In genomic region chr2:176798785-176799184, GRCm38 (mm10) we compare ENCODE assay signal across 8 mouse cellular contexts. TPM values are rescaled to one million over a fixed set of nuclear protein-coding genes. Genes with fewer than 3 reads are reported as not detected.
A peak's percentile ranks its signal among the peaks of the same experiment; 100 is the strongest.
DNase-seq lines count a peak whose midpoint lies in the region; ATAC-seq and TF ChIP-seq lines count a peak whose summit lies in the region.
"Not testable (repeated sequence)": the region's sequence is repeated elsewhere in the genome, so short reads cannot be mapped to it uniquely, and the experiment has no call there.

No protein-coding gene starts in this region.

- H3K9me3 ChIP-seq in forebrain, embryonic 15.5 days; hindbrain, embryonic 10.5 days; kidney, embryonic 15.5 days (replicated peaks); liver, embryonic 14.5 days (ENCODE audit: control insufficient read depth, low read length); midbrain, embryonic 16.5 days (replicated peaks; ENCODE audit: control insufficient read depth, low read length, poor library complexity, severe bottlenecking): not testable (repeated sequence)

- not testable (repeated sequence) for H3K27ac ChIP-seq in forebrain, embryonic 15.5 days (replicated peaks); hindbrain, embryonic 10.5 days; kidney, embryonic 15.5 days; liver, embryonic 14.5 days; midbrain, embryonic 16.5 days (ENCODE audit: low read length)

- ATAC-seq in forebrain, embryonic 15.5 days (replicated peaks); kidney, embryonic 15.5 days (replicated peaks; ENCODE audit: low FRiP score); liver, embryonic 14.5 days (ENCODE audit: insufficient read depth); midbrain, embryonic 16.5 days: not testable (repeated sequence)

- WGBS in forebrain, embryonic 15.5 days, result 10% methylated on average over 15 of the region's 15 CpGs
- WGBS in hindbrain, embryonic 10.5 days, result 32% methylated on average over 15 of the region's 15 CpGs
- 12% methylated on average over 15 of the region's 15 CpGs for WGBS in kidney, embryonic 15.5 days
- whole genome bisulfite sequencing in liver, embryonic 14.5 days (ENCODE audit: insufficient replicate concordance), result 8% methylated on average over 10 of the region's 15 CpGs
- 16% methylated on average over 14 of the region's 15 CpGs for WGBS in midbrain, embryonic 16.5 days

- not testable (repeated sequence) for H3K4me1 ChIP-seq in forebrain, embryonic 15.5 days; hindbrain, embryonic 10.5 days (replicated peaks); kidney, embryonic 15.5 days; liver, embryonic 14.5 days (replicated peaks; ENCODE audit: control insufficient read depth in 2 of 2, insufficient read depth in 2 of 2, low read length in 1 of 2); midbrain, embryonic 16.5 days (ENCODE audit: control insufficient read depth, insufficient read depth, low read length)

- H3K4me2 ChIP-seq in forebrain, embryonic 15.5 days (replicated peaks), result peak overlapping the region; percentile 35
- H3K4me2 ChIP-seq in kidney, embryonic 15.5 days, result peak overlapping the region; percentile 52
- 0 out of 2 replicates have a peak overlapping the region, but pooled peaks have one; percentile 29 for H3K4me2 ChIP-seq in liver, embryonic 14.5 days (ENCODE audit: low read depth)
- H3K4me2 ChIP-seq in midbrain, embryonic 16.5 days (ENCODE audit: low read length), result peak overlapping the region; percentile 39

- H3K27me3 ChIP-seq in forebrain, embryonic 15.5 days; hindbrain, embryonic 10.5 days (ENCODE audit: insufficient read depth, poor library complexity, severe bottlenecking); kidney, embryonic 15.5 days; liver, embryonic 14.5 days (ENCODE audit: control insufficient read depth, insufficient read depth, low read length); midbrain, embryonic 16.5 days (ENCODE audit: control insufficient read depth, insufficient read depth, low read depth, low read length); splenic B cell, adult 2 months (ENCODE audit: control insufficient read depth, insufficient read depth, low read length, poor library complexity, severe bottlenecking): not testable (repeated sequence)

- peak; percentile 0 for DNase-seq in CD4-positive, CD25-positive, alpha-beta regulatory T cell, adult 2 months (ENCODE audit: low read depth, low spot score)
- peak; percentile 0 for DNase-seq in cerebellum, adult 8-10 months
- not testable (repeated sequence) for DNase-seq in hindbrain, embryonic 10.5 days (ENCODE audit: low spot score); liver, embryonic 14.5 days (ENCODE audit: low read depth in 3 of 3, low spot score in 3 of 3)
- DNase-seq in splenic B cell, adult 2 months (ENCODE audit: low read depth, low spot score), result peak; percentile 0

- TF ChIP-seq EP300 in liver, embryonic 14.5 days (IDR thresholded peaks at IDR 0.05; ENCODE audit: low read depth), result not testable (repeated sequence)

- TF ChIP-seq CTCF in liver, embryonic 14.5 days (IDR thresholded peaks at IDR 0.05; ENCODE audit: low read depth), result not testable (repeated sequence)

- peak overlapping the region; percentile 43 for H3K4me3 ChIP-seq in forebrain, embryonic 15.5 days
- H3K4me3 ChIP-seq in hindbrain, embryonic 10.5 days, result peak overlapping the region; percentile 51
- H3K4me3 ChIP-seq in kidney, embryonic 15.5 days (replicated peaks), result peak overlapping the region; percentile 47
- peak overlapping the region; percentile 46 to 49 for H3K4me3 ChIP-seq in liver, embryonic 14.5 days (ENCODE audit: insufficient read depth in 1 of 2, low read depth in 2 of 2, low read length in 2 of 2)
- peak overlapping the region; percentile 42 for H3K4me3 ChIP-seq in midbrain, embryonic 16.5 days (ENCODE audit: low read depth, low read length)

- peak overlapping the region; percentile 32; the same call in 1 of the 2 replicates for H3K9ac ChIP-seq in forebrain, embryonic 15.5 days (replicated peaks)
- 0 out of 2 replicates have a peak overlapping the region, but pooled peaks have one; percentile 23 for H3K9ac ChIP-seq in kidney, embryonic 15.5 days
- not testable (repeated sequence) for H3K9ac ChIP-seq in liver, embryonic 14.5 days (replicated peaks); midbrain, embryonic 16.5 days (ENCODE audit: low read depth, low read length)

- H3K36me3 ChIP-seq in forebrain, embryonic 15.5 days; hindbrain, embryonic 10.5 days; kidney, embryonic 15.5 days; liver, embryonic 14.5 days (replicated peaks; ENCODE audit: control insufficient read depth, insufficient read depth, low read depth); midbrain, embryonic 16.5 days (ENCODE audit: control insufficient read depth, insufficient read depth, low read length); splenic B cell, adult 2 months (ENCODE audit: control insufficient read depth, insufficient read depth, low read length, poor library complexity, severe bottlenecking): not testable (repeated sequence)

RNA-seq across cellular contexts. Expression of gene Gm14295, which starts 0.4 kb away (rescaled TPM):
- polyA plus RNA-seq in forebrain, embryonic 15.5 days (2015; fragmentation: Nextera tagmentation; extraction: Ambion mirVana), result 7.3 and 8.2 TPM in 2 replicates
- 10.6 and 12.2 TPM in 2 replicates for polyA plus RNA-seq in hindbrain, embryonic 10.5 days (2016; fragmentation: Nextera tagmentation; extraction: Ambion mirVana)
- polyA plus RNA-seq in kidney, embryonic 15.5 days (2015; fragmentation: Nextera tagmentation; extraction: Ambion mirVana), result 11.1 and 14.6 TPM in 2 replicates
- polyA plus RNA-seq in liver, embryonic 14.5 days (2012; rRNA removed), result 1.1 and 2.4 TPM in 2 replicates
- polyA plus RNA-seq in liver, embryonic 14.5 days (2014; fragmentation: Nextera tagmentation; extraction: Ambion mirVana), result 2.7 and 3.9 TPM in 2 replicates
- polyA plus RNA-seq in midbrain, embryonic 16.5 days (2015; fragmentation: Nextera tagmentation; extraction: Ambion mirVana), result 7.2 and 7.4 TPM in 2 replicates

RNA-seq across cellular contexts. Expression of gene Gm14408, which starts 32.2 kb away (rescaled TPM):
- polyA plus RNA-seq in forebrain, embryonic 15.5 days (2015; fragmentation: Nextera tagmentation; extraction: Ambion mirVana), result not detected in 2 replicates
- not detected in 2 replicates for polyA plus RNA-seq in hindbrain, embryonic 10.5 days (2016; fragmentation: Nextera tagmentation; extraction: Ambion mirVana)
- not detected in 2 replicates for polyA plus RNA-seq in kidney, embryonic 15.5 days (2015; fragmentation: Nextera tagmentation; extraction: Ambion mirVana)
- not detected in 2 replicates for polyA plus RNA-seq in liver, embryonic 14.5 days (2012; rRNA removed)
- polyA plus RNA-seq in liver, embryonic 14.5 days (2014; fragmentation: Nextera tagmentation; extraction: Ambion mirVana), result not detected in 2 replicates
- not detected in 2 replicates for polyA plus RNA-seq in midbrain, embryonic 16.5 days (2015; fragmentation: Nextera tagmentation; extraction: Ambion mirVana)
